Mouse (Mus musculus): ENCODE data around the gene Foxi2. TPM values are rescaled to one million over a fixed set of nuclear protein-coding genes. Genes with fewer than 3 reads are reported as not detected.

Gene Foxi2
- polyA plus RNA-seq, 1 experiment from 2014 or later, result not detected

DNA sequence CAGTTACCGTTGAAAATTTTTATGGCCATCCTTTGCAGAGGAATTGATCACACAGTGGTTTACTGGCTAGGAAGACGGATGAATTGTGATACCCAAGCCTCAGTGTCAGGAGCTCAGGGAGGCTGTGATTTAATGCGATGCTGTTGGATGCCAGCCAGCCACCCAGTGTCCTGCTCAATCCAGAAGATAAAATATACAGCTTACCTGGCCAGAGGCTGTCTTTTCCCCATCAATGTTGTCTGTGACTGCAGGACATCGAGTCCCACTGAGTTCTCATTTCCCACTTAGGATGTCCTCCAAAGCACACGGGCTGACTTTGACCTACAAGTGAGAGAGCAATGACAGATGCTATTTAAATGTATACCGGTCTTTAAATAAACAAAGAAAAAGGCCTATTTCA lies 13.0 kb upstream of the Foxi2 start:
- H3K9me3 ChIP-seq (ENCODE audit: control insufficient read depth, low read length), result no peaks in the 10 kb centered on the region
- H3K4me3 ChIP-seq (ENCODE audit: low read depth, low read length), result no peak overlapping the region
- H3K9ac ChIP-seq (ENCODE audit: low read depth, low read length), result no peak overlapping the region
- no peaks in the 10 kb centered on the region for H3K4me1 ChIP-seq (ENCODE audit: control insufficient read depth, insufficient read depth, low read length)
- no peak for DNase-seq (ENCODE audit: low spot score)
- ATAC-seq (ENCODE audit: low read depth), result no peak
- H3K27me3 ChIP-seq (replicated peaks; ENCODE audit: control insufficient read depth, insufficient read depth, low read length), result no peaks in the 10 kb centered on the region
- H3K27ac ChIP-seq (replicated peaks; ENCODE audit: low read depth, low read length), result no peak overlapping the region
- 64% methylated on average over 6 of the region's 6 CpGs for WGBS
- no peak overlapping the region for H3K4me2 ChIP-seq (ENCODE audit: low read depth, low read length)
- H3K36me3 ChIP-seq (ENCODE audit: control insufficient read depth, insufficient read depth, low read length), result no peaks in the 10 kb centered on the region

- H3K4me2 ChIP-seq (ENCODE audit: low read depth, low read length), result no peak overlapping the region
- DNase-seq (ENCODE audit: low spot score) (no peak), ATAC-seq (ENCODE audit: low read depth) (no peak)
- no peaks in the 10 kb centered on the region for H3K4me1 ChIP-seq (ENCODE audit: control insufficient read depth, insufficient read depth, low read length)
- no peak overlapping the region for H3K9ac ChIP-seq (ENCODE audit: low read depth, low read length)
- H3K36me3 ChIP-seq (ENCODE audit: control insufficient read depth, insufficient read depth, low read length), result no peaks in the 10 kb centered on the region
- no peak overlapping the region for H3K27ac ChIP-seq (replicated peaks; ENCODE audit: low read depth, low read length)
- WGBS, result 43% methylated on average over 5 of the region's 5 CpGs
- H3K27me3 ChIP-seq (replicated peaks; ENCODE audit: control insufficient read depth, insufficient read depth, low read length), result no peaks in the 10 kb centered on the region
- no peaks in the 10 kb centered on the region for H3K9me3 ChIP-seq (ENCODE audit: control insufficient read depth, low read length)
- H3K4me3 ChIP-seq (ENCODE audit: low read depth, low read length), result no peak overlapping the region
Observed at GRCm38 (mm10) chr7:135397874-135398273, 12.2 kb upstream of the Foxi2 start.

GRCm38 (mm10) chr7:135403416-135403815 lies 6.7 kb upstream of the Foxi2 start:
- Histone ChIP-seq H3K9me3 (ENCODE audit: control insufficient read depth, low read length) (no peaks in the 10 kb centered on the region), H3K27ac (replicated peaks; ENCODE audit: low read depth, low read length) (no peak overlapping the region), H3K9ac (ENCODE audit: low read depth, low read length) (no peak overlapping the region), H3K4me1 (ENCODE audit: control insufficient read depth, insufficient read depth, low read length) (no peaks in the 10 kb centered on the region), H3K36me3 (ENCODE audit: control insufficient read depth, insufficient read depth, low read length) (no peaks in the 10 kb centered on the region), H3K4me3 (ENCODE audit: low read depth, low read length) (no peak overlapping the region), H3K4me2 (ENCODE audit: low read depth, low read length) (no peak overlapping the region), H3K27me3 (replicated peaks; ENCODE audit: control insufficient read depth, insufficient read depth, low read length) (0 out of 2 replicates have a peak, but pooled peaks cover 1% of the 10 kb centered on the region)
- ATAC-seq (ENCODE audit: low read depth) (no peak), DNase-seq (ENCODE audit: low spot score) (peak; percentile 89)
- WGBS, result 9% methylated on average over 5 of the region's 5 CpGs

- Histone ChIP-seq H3K4me1 (ENCODE audit: control insufficient read depth, insufficient read depth, low read length) (no peaks in the 10 kb centered on the region), H3K36me3 (ENCODE audit: control insufficient read depth, insufficient read depth, low read length) (no peaks in the 10 kb centered on the region), H3K9me3 (ENCODE audit: control insufficient read depth, low read length) (no peaks in the 10 kb centered on the region), H3K4me2 (ENCODE audit: low read depth, low read length) (no peak overlapping the region), H3K27me3 (replicated peaks; ENCODE audit: control insufficient read depth, insufficient read depth, low read length) (peaks cover 29% of the 10 kb centered on the region), H3K4me3 (ENCODE audit: low read depth, low read length) (no peak overlapping the region), H3K27ac (replicated peaks; ENCODE audit: low read depth, low read length) (no peak overlapping the region), H3K9ac (ENCODE audit: low read depth, low read length) (no peak overlapping the region)
- DNase-seq (ENCODE audit: low spot score) (no peak), ATAC-seq (ENCODE audit: low read depth) (no peak)
- WGBS, result 68% methylated on average over 3 of the region's 3 CpGs
Observed at GRCm38 (mm10) chr7:135406761-135407160, 3.3 kb upstream of the Foxi2 start.

GRCm38 (mm10) chr7:135408501-135408900 lies 1.6 kb upstream of the Foxi2 start:
- peaks cover 42% of the 10 kb centered on the region for H3K27me3 ChIP-seq (replicated peaks; ENCODE audit: control insufficient read depth, insufficient read depth, low read length)
- no peaks in the 10 kb centered on the region for H3K9me3 ChIP-seq (ENCODE audit: control insufficient read depth, low read length)
- no peak overlapping the region for H3K4me3 ChIP-seq (ENCODE audit: low read depth, low read length)
- no peak overlapping the region for H3K4me2 ChIP-seq (ENCODE audit: low read depth, low read length)
- no peaks in the 10 kb centered on the region for H3K4me1 ChIP-seq (ENCODE audit: control insufficient read depth, insufficient read depth, low read length)
- H3K36me3 ChIP-seq (ENCODE audit: control insufficient read depth, insufficient read depth, low read length), result no peaks in the 10 kb centered on the region
- 75% methylated on average over 3 of the region's 3 CpGs for WGBS
- ATAC-seq (ENCODE audit: low read depth) (no peak), DNase-seq (ENCODE audit: low spot score) (no peak)
- no peak overlapping the region for H3K9ac ChIP-seq (ENCODE audit: low read depth, low read length)
- no peak overlapping the region for H3K27ac ChIP-seq (replicated peaks; ENCODE audit: low read depth, low read length)

GRCm38 (mm10) chr7:135412357-135412756 lies 2.2 kb downstream of the Foxi2 start:
- ATAC-seq (ENCODE audit: low read depth) (no peak), DNase-seq (ENCODE audit: low spot score) (no peak)
- Histone ChIP-seq H3K4me2 (ENCODE audit: low read depth, low read length) (no peak overlapping the region), H3K9ac (ENCODE audit: low read depth, low read length) (no peak overlapping the region), H3K27me3 (replicated peaks; ENCODE audit: control insufficient read depth, insufficient read depth, low read length) (peaks cover 42% of the 10 kb centered on the region), H3K4me3 (ENCODE audit: low read depth, low read length) (no peak overlapping the region), H3K4me1 (ENCODE audit: control insufficient read depth, insufficient read depth, low read length) (no peaks in the 10 kb centered on the region), H3K9me3 (ENCODE audit: control insufficient read depth, low read length) (no peaks in the 10 kb centered on the region), H3K36me3 (ENCODE audit: control insufficient read depth, insufficient read depth, low read length) (no peaks in the 10 kb centered on the region), H3K27ac (replicated peaks; ENCODE audit: low read depth, low read length) (no peak overlapping the region)
- 72% methylated on average over 6 of the region's 6 CpGs for WGBS

- no peak overlapping the region for H3K4me2 ChIP-seq (ENCODE audit: low read depth, low read length)
- no peaks in the 10 kb centered on the region for H3K36me3 ChIP-seq (ENCODE audit: control insufficient read depth, insufficient read depth, low read length)
- no peak overlapping the region for H3K4me3 ChIP-seq (ENCODE audit: low read depth, low read length)
- WGBS, result 95% methylated on average over 6 of the region's 6 CpGs
- ATAC-seq (ENCODE audit: low read depth), result no peak
- H3K4me1 ChIP-seq (ENCODE audit: control insufficient read depth, insufficient read depth, low read length), result no peaks in the 10 kb centered on the region
- H3K27ac ChIP-seq (replicated peaks; ENCODE audit: low read depth, low read length), result no peak overlapping the region
- no peaks in the 10 kb centered on the region for H3K9me3 ChIP-seq (ENCODE audit: control insufficient read depth, low read length)
- no peaks in the 10 kb centered on the region for H3K27me3 ChIP-seq (replicated peaks; ENCODE audit: control insufficient read depth, insufficient read depth, low read length)
- no peak for DNase-seq (ENCODE audit: low spot score)
- no peak overlapping the region for H3K9ac ChIP-seq (ENCODE audit: low read depth, low read length)
Observed at GRCm38 (mm10) chr7:135428840-135429239, 18.7 kb downstream of the Foxi2 start.

DNA sequence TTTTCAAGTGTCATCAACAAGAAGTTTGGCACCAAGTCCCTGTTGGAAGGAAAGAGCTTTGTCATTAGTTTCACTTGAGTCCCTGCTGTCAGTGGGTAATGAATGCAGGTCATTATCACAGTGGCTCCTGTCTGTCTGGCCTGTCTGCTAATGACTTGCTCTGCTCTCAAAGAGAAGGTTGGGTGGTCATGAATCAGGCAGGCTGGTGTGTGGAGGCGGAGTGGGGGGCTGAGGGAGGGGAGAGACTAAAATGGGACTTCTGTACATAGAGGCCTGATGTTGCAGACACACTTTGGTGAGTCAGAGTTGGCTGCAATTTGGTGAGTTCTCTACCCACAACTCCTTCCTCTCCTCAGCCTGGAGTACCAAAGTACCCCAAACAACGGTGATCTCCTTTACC lies 20.8 kb downstream of the Foxi2 start:
- ATAC-seq (ENCODE audit: low read depth) (no peak), DNase-seq (ENCODE audit: low spot score) (no peak)
- Histone ChIP-seq H3K27ac (replicated peaks; ENCODE audit: low read depth, low read length) (no peak overlapping the region), H3K36me3 (ENCODE audit: control insufficient read depth, insufficient read depth, low read length) (no peaks in the 10 kb centered on the region), H3K9me3 (ENCODE audit: control insufficient read depth, low read length) (no peaks in the 10 kb centered on the region), H3K4me3 (ENCODE audit: low read depth, low read length) (no peak overlapping the region), H3K27me3 (replicated peaks; ENCODE audit: control insufficient read depth, insufficient read depth, low read length) (no peaks in the 10 kb centered on the region), H3K4me1 (ENCODE audit: control insufficient read depth, insufficient read depth, low read length) (no peaks in the 10 kb centered on the region), H3K9ac (ENCODE audit: low read depth, low read length) (no peak overlapping the region), H3K4me2 (ENCODE audit: low read depth, low read length) (no peak overlapping the region)
- 75% methylated on average over 2 of the region's 2 CpGs for WGBS

DNA sequence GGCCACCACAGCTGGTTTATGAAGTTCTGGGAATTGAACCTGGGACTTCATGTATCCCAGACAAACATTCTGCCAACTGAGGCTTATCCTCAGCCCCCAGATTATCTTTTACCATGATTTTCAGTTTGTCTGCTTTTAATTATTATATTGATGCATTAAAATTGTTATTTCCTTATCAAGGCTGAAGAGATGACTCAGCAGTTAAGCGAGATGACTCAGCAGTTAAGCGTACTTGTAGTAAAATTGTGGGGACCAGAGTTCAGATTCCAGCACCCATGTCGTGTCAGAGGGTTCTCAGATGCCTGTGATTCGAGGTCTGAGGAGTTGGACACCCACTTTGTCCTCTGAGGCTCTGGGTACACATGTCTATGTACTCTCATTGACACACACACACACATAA lies 33.8 kb downstream of the Foxi2 start:
- Histone ChIP-seq H3K9ac (ENCODE audit: low read depth, low read length) (no peak overlapping the region), H3K27me3 (replicated peaks; ENCODE audit: control insufficient read depth, insufficient read depth, low read length) (no peaks in the 10 kb centered on the region), H3K4me3 (ENCODE audit: low read depth, low read length) (no peak overlapping the region), H3K9me3 (ENCODE audit: control insufficient read depth, low read length) (no peaks in the 10 kb centered on the region), H3K27ac (replicated peaks; ENCODE audit: low read depth, low read length) (no peak overlapping the region), H3K4me2 (ENCODE audit: low read depth, low read length) (no peak overlapping the region), H3K36me3 (ENCODE audit: control insufficient read depth, insufficient read depth, low read length) (no peaks in the 10 kb centered on the region), H3K4me1 (ENCODE audit: control insufficient read depth, insufficient read depth, low read length) (no peaks in the 10 kb centered on the region)
- WGBS, result 79% methylated on average over 4 of the region's 4 CpGs
- ATAC-seq (ENCODE audit: low read depth) (no peak), DNase-seq (ENCODE audit: low spot score) (no peak)
